Mouse (Mus musculus) left cerebral cortex, adult 8-10 months (tissue): ENCODE results near the gene Rab5b. TPM values are rescaled to one million over a fixed set of nuclear protein-coding genes. Genes with fewer than 3 reads are reported as not detected.
"Not testable (repeated sequence)": the region's sequence is repeated elsewhere in the genome, so short reads cannot be mapped to it uniquely, and the experiment has no call there.

Experiments used
- DNase-seq, 2 experiments: peaks; one replicate each; pipeline ENCODE4 v3.0.0; 2022; ENCODE audit warnings: low spot score in 2 of 2
- total RNA-seq, 4 experiments: library from RNA; stranded (reverse); gene quantifications; 2 replicates each; pipeline ENCODE4 v1.2.4; 2022

Rab5b gene
- total RNA-seq, result 100 to 1,000 TPM; 131 to 143 (median 135) TPM

DNA sequence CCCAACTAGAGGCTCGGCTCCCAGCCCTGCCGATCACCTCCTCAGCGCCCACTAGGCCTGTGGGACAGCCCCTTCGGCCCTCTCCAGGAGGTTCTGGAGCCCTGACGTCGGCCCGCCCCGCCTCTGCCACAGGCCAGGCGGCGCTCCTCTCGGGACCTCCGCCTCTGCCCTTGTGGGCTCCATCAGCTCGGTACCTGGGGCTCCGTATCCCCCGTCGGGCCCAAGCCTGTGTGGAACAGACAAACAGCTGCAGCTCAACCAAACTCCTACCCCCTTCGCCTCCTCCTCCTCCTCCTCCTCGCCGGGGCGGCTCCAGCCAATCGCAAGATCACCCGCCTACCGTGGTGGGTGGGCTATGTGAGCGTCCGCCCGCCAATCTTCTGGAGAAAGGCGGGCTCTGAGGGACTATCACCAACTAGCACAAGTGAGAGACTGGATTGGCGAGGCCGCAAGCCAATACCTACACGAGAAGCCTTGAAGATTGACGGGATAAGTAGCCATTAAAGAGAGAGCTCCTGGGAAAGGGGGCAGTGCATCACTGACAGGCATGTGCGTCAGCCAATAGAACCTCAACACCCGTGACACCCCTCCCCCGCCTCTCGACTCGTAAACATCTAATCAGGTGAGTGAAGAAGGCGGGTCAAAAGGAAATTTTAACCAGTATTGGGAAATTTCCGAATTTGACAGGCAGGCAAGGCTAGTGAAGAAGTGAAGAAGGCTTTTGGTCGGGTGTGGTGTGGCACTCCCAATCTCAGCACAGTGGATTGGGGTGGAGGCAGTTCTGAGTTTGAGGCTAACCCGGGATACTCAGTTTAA is at the start of gene Rab5b:
Gene Rab5b, minus strand, starts transcription at position 273 of the 816 bp plus-strand sequence.
- DNase-seq, result peak; percentile 99 to 100

DNA sequence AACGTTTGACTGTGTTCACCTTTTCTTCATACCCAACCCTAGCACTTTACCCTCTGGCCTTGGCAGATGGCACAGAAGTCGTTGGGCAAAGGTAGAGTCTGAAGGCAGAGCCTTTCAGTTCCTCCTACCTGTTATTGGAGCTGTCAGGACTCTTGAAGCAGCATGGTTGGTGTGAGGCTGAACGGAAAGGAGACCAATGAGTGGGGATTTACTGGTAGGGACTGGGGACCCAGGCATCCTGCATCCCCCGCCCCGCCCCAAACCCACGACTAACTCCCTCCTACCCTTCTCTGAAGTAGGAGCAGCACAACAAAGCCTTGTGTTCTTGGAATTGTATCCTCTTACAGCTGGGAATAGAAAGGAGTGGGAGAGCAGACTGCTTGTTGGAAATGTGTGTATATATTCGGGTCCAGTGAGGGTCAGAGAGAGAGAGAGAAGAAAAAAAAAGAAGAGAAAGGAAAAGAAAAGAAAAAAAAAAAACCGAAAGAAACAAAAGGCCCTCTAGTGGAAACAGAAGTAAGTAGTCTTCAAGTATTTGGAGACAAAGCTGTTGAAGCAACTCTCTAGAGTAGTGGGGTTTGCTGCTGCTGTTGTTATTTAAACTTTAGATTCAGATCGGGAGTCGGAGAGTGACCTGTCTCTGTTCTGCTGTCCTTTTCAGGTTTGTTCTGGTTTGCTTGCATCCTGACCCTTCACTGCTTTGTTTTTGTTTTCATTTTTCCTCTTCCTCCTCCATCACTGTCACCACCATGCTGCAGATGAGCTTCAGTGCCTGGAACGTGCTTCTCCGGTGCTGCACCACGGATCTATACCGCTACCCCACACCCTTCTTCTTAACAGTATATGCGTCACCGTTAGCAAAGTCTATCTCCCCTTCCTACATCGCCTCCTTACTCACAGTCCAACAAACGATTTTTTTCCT is 48.9 kb upstream of the Rab5b start, which contains the start of gene Dgka:
Gene Dgka, minus strand, starts transcription at position 176 of the 922 bp plus-strand sequence.
- DNase-seq, result no peak

DNA sequence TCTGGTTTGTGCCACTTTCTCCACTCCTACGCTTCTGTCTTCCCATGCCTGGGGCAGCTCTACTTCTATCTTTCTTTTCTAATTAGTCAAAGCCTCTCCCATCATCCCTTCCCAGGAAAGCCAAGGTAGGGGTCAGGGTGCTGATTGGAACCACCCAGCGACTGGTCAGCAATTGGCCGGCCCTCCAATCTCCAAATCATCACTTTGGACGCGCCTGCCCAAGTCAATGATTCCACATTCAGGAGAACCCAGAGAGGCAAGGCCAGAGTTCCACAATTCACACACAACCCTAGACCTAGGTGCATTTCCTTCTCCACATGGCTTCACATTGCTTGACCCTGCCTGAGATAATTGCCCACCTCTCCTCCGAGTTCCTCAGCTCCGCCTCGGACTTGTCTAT is 48.1 kb upstream of the Rab5b start:
- DNase-seq, result peak in 1 of 2 experiments; percentile 10

DNA sequence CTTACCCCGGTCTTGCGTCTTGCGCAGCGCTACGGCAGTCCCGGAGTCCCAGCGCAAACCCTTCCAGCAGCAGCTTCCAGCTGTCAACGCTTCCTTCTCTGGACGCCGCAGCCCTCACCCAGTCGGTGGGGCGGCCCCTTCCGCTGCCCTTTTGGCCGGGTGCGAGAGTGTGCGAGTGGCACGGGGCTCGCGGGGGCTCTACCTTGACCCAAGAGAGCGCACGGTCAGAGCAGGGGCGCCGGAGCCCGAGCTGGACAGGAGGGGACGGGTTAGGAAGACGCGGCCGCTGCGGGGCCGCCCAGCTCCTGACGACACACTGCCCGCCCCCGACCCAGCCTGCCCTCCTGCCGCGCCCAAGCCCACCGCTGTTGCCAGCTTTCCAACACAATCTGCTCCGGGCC is 47.7 kb upstream of the Rab5b start:
- DNase-seq, result peak in 1 of 2 experiments; percentile 50

- no peak for DNase-seq
Measured at GRCm38 (mm10) chr10:128743235-128743634, 47.2 kb upstream of the Rab5b start.

- DNase-seq, result no peak
Measured at GRCm38 (mm10) chr10:128742616-128743015, 46.6 kb upstream of the Rab5b start.

DNA sequence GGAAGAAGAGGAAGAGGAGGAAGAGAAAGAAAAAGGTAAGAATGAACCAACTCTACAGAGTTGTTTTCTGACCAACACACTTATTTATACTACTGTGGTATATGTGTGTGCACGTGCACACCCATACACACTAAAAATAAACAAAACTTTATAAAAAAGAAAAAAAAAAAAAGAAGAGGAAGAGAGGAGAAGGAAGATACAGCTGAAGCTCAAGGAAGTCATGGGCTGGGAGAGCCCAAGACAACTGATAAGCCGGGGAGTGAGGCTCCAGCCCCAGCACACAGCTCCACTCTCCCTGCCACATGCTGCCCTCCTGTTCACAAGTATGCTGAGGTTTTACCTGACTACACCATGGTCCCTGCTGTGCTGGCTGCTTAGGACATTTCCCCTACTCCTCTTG is 44.2 kb upstream of the Rab5b start:
- no peak for DNase-seq

DNA sequence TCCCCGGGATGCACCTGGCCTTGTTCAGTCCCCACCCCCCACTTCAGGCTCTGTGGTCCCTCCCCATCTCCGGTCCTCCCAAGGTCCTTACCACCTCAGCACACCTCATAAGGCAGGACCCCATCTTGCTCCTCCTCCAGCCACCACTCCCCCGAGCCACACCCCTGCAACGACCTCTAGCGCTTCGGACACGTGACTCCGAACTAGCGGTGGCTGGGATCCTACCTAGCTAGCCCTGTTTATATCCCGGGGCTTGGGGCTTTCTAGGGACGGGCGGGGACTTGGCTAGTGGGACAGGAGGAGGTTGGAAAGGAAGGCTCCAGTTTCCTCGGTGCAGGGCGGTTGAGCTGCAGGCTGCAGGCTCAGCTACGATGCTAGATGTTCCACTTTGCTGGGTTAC is 41.4 kb upstream of the Rab5b start:
- no peak for DNase-seq

DNA sequence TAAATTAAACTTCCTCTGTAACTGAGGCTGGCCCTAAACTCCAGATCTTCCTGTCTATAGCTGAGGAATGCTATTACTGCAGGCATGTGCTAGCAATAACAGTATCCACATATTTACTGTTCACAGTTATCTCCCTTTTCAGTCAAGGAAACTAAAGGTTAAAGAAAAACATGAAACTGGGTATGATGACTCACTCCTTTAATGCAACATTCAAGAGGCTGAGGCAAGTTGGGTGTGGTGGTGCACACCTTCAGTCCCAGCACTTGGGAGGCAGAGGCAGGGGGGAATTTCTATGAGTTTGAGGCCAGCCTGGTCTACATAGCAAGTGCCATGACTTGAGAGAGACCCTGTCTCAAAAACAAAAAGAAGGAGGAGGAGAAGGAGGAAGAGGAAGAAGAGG is 35.9 kb upstream of the Rab5b start:
- no peak for DNase-seq

- peak in 1 of 2 experiments; percentile 47 for DNase-seq
Measured at GRCm38 (mm10) chr10:128731002-128731433, 35.0 kb upstream of the Rab5b start.

DNA sequence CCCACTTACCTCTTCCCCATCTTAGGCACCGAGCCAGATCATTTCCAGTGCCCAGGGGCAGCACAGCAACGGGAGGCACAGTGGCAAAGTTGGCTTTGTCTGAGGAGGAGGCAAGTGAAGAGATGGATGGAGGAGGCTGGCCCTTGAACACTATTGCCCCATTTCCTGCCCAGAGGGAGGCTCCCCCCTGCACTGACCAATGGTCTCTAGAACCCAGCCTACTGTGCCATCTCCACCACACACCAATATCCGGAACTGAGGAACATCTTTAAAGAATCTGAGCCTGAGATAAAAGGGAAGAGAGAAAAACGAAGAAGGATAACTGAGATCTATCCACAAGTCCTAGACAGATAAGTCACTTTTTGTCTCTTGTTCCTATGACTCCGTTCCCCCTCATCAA is 32.0 kb upstream of the Rab5b start:
- no peak for DNase-seq

GRCm38 (mm10) chr10:128725466-128725865 is 29.4 kb upstream of the Rab5b start:
- DNase-seq, result not testable (repeated sequence)

DNA sequence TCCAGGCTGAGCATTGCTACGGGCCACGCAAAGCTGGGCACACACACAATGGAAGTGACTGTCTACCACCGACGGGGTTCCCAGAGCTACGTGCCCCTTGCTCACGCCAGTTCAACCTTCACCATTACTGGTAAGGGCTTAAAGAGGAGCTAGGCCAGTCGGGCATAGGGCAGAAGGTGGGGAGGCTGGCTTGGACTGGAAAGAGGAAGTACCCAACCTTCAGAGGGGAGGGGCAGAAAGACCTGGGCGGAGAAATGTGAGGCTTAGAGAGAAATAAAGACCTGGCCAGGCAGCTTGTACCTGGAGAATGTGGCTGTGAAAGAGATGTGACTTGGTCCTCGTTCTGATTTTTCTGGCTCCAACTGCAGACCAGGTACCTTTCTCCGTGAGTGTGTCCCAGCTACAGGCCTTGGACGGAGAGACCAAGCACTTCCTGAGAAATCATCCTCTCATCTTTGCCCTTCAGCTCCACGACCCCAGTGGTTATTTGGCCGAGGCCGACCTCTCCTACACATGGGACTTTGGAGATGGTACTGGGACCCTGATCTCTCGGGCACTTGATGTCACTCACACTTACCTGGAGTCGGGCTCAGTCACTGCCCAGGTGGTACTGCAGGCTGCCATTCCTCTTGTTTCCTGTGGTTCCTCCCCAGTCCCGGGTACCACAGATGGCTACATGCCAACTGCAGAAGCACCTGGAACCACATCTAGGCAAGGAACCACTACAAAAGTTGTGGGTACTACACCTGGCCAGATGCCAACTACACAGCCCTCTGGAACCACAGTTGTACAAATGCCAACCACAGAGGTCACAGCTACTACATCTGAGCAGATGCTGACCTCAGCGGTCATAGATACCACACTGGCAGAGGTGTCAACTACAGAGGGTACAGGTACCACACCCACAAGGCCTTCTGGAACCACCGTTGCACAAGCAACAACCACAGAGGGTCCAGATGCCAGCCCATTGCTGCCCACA is 19.8 kb upstream of the Rab5b start:
- no peak for DNase-seq

- DNase-seq, result not testable (repeated sequence)
Measured at GRCm38 (mm10) chr10:128711318-128711717, 15.3 kb upstream of the Rab5b start.

GRCm38 (mm10) chr10:128705317-128705693 is 9.2 kb upstream of the Rab5b start:
- no peak for DNase-seq

DNA sequence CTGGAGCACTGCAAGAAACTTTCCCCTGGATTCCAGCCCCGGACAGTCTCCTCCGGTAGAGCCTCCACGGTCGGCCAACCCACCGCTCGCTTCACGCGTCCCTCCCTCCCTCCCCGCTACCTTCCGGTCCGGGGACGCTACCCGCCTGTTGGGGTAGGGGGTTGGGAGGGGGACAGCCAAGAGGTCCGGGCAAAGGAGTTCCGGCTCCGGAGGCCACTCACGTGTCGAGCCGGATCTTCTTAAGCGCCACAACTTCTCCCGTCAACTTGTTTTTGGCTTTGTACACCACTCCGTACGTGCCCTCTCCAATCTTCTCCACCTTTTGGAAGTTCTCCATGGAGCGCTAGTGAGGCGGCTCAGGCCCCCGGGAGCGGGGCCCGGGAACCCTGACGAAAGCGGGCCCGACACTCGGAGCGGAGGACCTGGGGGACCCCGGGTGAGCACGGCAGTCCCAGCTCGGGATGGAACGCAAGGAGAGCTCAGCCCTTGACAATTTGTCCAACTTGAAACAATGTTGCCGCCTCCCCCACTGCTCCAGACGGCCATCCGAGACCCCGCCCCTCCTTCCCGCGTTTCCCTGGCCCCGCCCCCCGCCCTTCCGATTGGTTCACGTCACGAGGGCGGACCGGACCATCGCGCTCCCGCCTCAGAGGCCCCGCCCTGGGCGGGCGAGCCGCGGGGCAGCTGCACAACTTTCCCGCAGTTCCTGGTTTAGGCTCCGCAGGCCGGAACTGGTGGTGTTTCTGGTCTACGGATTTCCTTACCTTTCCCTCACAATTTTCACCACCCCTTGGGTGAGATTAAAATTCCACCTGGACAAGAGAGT is 8.6 kb upstream of the Rab5b start, which contains the start of gene Cdk2:
Gene Cdk2, minus strand, starts transcription at position 541 of the 826 bp plus-strand sequence.
- DNase-seq, result peak; percentile 59 to 75

DNA sequence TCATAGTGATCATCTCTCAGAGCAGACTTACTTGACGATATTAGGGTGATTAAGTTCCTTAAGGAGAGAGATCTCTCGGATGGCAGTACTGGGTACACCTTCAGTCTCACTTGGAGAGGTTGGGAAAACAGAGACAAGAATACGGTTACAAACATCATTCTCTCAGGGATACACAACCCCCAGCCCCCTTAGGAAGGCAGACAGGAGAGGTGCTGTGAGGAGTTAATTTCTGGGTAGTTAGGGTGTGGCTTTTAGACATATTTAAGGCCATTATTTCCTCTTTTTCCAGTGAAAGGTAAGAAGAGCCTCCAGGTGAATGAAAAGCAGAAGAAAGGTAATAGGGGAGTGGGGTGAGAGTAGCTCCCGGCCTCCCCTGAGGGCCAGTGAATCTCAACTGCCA is 7.8 kb upstream of the Rab5b start, which contains the start of gene Pmel:
Gene Pmel, plus strand, starts transcription at position 301 of the 400 bp plus-strand sequence.
- DNase-seq, result no peak

DNA sequence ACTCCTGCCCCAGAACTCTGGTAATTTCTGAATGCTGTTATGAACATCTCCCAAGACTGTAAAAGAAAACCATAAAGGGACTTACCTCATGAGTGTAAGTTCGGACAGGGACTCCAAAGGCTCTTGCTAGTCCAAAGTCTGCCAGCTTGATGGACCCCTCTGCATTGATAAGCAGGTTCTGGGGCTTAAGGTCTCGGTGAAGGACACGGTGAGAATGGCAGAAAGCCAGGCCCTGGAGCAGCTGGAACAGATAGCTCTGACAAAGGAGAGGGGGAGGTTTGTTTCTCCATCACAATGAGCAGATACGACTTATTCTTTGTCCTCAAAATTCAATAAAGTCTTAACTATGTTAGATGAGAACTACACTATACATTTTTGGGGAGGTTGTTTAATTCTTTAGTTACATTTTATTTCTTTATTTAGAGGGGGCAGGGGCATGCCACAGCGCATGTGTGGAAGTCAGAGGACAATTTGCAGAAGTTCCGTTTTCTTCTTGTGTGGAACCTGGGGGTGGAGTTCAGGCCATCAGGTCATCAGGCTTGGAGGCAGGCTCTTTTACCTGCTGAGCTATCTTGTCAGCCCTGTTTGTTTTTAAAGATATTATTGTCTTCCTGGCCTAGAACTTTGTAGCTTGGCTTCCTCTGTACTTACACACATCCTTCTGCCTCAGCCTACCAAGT is 6.4 kb upstream of the Rab5b start:
- no peak for DNase-seq

DNA sequence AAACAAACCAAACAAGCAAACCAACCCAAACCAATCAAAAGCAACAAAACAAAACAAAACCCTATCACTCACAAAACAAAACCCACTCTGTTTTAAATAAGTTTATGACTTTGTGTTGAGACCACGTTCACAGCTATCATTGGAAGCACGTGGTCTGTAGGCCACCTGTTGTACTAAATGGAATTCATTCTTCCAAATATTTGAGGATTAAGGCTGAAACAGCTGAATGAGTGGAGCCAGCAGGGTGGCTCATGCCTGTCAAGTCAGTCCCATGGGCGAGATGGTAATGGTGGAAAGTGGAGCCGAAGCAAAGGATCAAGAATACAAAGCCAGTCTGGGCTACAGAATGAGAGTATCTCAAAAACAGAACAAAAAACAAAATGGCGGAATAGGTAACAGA is 4.6 kb upstream of the Rab5b start:
- DNase-seq, result no peak
